Mouse (Mus musculus) kidney, adult 9 months (tissue): Measurements from ENCODE around the gene Pdlim7.

Source experiments
- DNase-seq: peaks from one replicate; pipeline ENCODE4 v3.0.0; 2022

Pdlim7 gene

DNA sequence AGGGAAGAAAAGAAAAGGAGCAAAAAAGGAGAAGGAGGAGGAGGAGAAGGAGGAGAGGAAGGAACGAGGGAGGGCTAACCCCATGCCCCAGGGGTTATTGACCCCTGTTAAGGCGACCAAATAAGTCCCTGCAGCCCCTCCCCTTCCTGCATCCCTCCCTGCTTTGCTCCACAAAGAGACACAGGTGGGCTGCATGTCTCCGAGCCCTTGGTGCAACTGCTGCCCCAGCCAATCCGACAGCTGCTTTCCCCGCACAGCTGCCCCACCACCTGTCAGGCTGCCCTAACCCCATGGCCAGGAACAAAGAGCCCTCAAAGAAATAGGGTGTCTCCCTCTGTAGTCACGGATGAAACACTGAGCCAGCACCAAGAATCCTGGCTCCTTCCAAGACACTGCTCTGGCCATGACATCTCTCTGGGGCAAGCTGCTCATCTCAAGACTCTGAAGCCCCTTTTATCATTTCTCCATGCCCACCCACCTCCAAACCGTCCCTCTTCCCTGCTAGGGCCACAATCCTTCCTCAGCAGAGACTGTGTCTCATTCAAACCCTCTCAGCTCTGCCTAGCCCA is 28.9 kb downstream of the Pdlim7 start:
- no peak for DNase-seq

DNA sequence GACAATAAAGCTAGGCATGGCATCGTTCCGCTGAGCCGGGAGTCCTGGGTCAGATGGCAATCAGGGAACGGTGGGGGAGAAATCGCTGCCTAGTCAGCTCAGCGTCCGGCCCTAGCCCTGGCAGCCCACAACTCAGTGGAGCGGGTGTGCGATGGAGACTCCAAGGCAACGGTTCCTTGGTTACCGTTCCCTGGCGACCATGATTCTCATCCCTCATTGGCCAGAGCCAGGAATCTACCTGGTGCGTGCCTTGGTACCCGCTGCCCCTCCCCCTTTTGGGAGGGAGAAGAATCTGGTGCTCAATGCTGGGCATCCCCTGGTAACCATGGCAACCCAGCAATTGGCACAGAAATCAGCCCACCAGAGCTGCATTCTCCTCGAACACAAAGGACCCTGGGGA is 29.9 kb downstream of the Pdlim7 start:
- no peak for DNase-seq

DNA sequence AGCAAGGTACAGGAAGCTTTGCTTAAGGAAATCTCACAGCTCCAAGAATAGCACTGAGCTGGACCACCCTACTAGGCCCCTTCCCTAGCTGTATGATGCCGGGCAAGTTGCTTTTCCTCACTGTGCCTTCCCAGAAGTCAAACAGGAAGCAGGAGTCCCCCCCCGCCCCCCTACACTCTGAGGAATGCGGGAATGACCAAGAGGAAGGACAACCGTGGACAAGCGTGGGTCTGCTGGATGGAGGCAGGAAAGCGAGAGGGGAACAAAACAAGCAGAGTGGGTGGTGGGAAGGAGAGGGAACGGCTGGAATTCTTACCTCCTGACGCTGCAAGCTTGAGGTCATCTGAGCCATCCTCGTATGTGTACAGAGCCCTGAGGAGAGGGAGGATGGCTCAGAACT is 30.4 kb downstream of the Pdlim7 start:
- DNase-seq, result no peak

DNA sequence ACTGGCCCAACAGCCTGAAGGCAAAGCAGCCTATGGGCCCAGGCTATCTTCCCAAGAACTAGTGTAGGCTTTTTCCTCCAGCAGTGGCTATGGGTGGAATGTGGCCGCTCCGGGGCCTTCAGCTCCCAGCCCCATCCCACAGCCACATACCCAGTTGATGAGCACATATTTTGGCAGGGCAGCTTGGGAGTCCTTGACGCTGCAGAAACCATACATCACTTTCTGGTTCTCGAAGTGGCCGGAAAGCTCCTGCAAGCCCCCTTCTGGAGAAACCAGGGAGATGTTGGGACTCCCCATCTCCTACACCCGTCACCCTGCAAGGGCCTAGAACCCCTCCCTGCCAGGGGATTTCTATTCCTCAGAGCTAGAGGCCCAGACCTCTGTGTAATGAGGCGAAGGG is 30.9 kb downstream of the Pdlim7 start:
- no peak for DNase-seq

DNA sequence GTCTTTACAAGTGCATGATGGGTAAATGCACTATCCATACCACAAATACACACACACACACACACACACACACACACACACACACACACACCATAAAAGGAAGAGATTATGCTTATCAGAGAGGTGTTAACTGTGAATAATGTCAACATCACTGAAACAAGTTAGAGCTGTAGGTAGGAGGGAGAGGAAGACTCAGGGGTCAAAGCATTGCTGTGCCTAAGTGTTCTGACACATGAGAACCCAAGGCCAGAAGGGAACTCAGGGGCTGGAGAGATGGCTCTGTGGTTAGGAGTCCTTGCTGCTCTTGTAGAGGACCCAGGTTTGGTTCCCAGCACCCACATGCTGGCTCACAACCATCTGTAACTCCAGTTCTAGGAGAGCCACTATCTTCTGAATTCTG is 33.5 kb downstream of the Pdlim7 start:
- no peak for DNase-seq

DNA sequence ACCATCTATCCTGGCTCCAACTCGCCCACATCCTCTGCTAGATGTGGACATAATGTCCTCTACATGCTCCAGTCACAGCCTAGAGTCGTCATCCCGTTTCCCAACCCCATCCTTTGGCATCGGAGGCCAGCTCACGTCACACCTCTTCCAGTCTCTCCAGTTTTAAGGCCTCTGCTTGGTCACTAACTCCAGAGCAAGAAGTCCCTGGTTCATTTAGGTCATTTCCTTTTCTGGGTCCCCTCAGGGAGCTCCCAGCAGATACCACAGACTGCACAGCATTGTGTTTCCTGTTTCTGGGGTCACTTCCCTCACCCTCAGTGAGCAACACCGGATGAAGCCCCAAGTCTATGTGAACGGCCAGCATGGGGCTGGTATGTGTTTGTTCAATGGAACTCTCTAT is 34.5 kb downstream of the Pdlim7 start:
- DNase-seq, result no peak

DNA sequence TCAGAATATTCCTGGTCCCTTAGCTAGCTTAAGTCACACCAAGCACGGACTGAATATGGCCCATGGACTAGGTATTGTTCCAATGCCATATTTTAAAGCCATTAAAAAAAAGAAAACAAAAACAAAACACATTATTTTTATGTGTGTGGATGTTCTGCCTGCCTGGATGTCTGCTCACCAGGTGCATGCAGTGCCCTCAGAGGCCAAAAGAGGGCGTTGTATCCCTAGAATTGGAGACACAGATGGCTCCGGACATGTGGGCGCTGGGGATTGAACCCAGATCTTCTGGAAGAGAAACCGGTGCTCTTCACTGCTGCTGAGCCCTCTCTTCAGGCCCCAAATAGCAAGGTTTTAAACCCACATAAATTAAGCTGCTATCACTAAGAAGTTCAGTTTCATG is 35.4 kb downstream of the Pdlim7 start:
- DNase-seq, result peak; percentile 55

DNA sequence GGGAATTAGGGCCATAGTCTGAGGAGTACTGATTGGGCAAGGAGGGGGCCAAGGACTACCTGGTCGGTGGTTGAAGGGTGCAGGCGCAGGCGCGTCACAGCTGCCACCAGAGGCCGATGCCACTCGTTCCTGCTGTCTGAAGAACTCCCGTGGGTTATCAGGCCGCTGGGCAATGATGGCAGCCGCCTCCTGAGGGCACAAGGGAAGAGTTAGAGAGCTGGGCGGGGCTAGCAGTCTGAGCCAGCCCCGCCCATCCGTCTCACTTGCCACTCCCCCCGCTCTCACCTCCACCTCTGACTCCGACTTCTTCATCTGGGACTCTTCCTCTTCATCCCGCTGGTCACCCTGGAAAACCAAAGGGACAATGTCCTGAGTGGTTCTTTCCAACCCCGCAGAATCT is 36.0 kb downstream of the Pdlim7 start:
- DNase-seq, result no peak

DNA sequence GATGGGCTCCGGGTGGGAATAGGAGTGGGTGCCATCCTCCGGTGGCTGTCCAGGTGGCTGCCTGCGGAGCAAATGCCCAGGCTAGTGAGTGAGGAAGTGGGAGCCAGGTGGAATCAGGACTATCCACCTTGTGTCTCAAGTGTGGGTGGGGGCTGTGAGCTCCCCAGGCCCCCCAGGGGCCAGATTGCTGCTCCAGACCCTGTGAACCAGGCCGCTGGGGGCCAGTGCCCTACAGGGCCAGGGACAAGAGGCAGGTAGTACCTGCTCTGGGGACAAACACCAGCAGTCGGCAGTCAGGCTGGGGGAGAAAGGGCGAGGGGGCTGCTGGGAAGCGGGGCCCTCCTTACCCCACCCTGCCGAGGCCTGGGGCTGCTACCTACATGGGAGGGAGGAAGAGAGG is 37.2 kb downstream of the Pdlim7 start:
- DNase-seq, result no peak

DNA sequence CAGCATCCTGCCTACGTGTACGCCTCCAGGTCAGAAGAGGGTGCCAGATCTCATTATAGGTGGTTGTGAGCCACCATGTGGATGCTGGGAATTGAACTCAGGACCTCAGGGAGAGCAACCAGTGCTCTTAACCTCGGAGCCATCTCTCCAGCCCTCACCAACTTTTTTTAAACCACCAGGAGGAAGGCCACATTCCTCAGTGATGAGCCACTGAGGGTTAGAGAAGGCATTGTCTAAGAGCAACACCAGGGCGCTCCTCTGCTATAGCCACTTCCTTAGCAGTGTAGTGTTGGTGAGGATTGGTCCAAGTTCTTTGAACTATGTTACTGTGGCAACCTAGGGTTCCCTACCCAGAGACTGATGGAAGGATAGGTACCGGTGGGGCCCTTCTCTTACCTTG is 37.7 kb downstream of the Pdlim7 start:
- no peak for DNase-seq

DNA sequence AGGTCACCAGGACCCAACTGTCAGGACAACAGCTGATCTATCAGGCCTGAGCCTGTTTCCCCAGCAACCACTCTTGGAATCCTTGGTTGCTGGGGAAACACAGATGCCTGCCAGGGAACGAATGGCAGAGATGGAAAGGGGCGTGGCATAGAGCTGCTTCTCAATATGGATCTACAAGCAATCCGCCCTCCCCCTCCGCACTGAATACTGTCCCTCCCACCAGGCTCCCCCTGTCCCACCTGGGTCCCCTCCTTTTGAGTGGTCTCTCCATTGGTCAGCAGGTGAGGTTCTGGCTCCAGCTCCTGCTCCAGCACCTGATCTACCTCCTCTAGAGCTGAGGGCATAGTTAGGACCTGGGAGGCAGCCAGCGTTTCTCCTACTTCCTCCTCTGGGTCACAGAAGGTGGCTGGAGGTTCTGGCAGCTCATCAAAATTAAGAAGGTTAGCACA is 38.8 kb downstream of the Pdlim7 start:
- no peak for DNase-seq

DNA sequence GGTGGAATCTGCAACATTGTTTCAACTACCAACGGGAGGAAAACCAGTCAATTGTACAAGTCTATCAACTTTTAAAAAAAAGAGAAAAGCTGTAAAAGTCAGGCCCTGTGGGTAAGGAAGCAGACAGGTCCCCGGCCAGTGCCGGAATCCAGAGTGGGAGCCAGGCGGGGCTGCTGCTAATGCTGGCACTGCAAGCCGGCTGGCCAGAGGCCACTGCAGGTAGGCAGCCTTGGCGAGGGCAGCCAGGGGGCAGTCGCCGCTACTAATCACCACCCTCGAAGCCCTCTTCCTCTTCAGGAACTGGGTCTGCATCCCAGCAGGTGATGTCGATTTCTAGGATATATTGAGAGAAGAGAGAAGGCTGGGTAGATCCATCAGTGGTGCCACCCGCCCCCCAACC is 39.5 kb downstream of the Pdlim7 start:
- no peak for DNase-seq

DNA sequence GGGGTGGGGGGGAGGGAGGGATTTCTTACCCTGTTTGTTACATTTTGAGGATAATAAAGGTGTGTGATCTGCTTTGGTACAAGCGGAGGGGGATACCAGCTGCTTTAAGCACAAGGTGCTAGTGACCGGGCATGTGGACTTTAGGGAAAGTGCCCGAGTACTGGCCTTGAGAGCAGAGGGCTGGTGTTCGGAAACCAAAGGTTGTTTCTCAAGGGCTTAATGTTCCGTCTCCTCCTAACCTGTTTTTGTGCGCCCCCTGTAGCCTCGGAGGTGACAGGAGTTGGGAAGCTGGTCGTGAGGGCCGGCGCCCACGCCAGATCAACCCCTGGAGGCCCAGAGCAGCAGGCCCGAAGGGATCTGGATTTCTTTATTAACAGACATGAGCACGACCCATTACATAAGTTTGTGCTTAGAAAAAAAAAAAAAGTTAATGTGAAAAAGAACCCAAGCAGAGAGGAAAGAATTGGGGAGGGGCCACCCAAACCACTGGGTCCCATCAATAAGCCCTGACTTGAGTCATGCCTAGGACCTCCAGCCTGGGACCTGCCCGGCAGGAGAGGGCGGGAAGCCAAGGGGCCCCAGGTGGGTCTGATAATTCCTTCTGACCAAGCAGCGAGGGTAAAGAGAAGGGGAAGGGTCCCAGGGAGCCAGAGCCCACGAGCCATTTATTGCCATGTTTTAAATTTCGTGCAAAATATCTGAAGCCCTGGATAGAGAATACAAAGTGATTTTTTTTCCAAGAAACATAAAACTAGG is 40.2 kb downstream of the Pdlim7 start:
- DNase-seq, result no peak

DNA sequence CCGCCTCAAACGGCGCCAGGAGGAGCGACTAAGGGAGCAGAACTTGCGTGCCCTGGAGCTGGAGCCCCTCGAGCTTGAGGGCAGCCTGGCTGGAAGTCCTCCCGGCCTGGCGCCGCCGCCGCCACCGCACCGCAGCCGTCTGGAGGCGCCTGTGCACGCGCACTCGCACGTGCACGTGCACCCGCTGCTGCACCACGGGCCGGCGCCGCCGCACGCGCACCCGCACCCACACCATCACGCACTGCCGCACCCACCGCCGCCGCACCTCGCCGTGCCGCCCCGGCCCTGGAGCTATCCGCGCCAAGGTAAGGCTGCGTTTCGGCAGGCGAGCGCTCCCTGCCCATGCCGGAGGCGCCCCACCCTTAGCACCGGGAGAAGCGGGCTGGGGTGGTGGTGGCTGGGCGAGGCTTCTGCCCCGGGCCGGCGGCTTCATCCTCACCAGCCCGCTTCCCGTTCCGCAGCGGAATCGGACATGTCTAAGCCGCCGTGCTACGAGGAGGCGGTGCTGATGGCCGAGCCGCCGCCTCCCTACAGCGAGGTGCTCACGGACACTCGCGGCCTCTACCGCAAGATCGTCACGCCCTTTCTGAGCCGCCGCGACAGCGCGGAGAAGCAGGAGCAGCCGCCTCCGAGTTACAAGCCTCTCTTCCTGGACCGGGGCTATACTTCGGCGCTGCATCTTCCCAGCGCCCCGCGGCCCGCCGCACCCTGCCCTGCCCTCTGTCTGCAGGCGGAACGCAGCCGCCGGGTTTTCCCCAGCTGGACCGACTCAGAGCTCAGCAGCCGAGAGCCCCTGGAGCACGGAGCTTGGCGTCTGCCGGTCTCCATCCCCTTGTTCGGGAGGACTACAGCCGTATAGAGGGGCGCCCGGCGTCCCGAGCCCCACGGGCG is 41.1 kb downstream of the Pdlim7 start:
- DNase-seq, result no peak

DNA sequence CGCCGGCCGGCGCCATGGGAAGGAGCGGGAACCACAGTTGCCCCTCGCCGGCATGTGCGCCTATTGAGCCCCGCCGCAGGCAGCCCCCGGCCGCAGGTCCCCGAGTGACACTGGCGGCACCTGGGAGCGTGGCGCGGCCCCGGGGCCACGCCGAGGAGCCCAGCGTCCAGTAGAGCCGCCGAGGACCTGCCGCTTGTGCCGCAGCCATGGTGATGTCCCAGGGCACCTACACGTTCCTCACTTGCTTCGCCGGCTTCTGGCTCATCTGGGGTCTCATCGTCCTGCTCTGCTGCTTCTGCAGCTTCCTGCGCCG is 41.7 kb downstream of the Pdlim7 start:
- no peak for DNase-seq

DNA sequence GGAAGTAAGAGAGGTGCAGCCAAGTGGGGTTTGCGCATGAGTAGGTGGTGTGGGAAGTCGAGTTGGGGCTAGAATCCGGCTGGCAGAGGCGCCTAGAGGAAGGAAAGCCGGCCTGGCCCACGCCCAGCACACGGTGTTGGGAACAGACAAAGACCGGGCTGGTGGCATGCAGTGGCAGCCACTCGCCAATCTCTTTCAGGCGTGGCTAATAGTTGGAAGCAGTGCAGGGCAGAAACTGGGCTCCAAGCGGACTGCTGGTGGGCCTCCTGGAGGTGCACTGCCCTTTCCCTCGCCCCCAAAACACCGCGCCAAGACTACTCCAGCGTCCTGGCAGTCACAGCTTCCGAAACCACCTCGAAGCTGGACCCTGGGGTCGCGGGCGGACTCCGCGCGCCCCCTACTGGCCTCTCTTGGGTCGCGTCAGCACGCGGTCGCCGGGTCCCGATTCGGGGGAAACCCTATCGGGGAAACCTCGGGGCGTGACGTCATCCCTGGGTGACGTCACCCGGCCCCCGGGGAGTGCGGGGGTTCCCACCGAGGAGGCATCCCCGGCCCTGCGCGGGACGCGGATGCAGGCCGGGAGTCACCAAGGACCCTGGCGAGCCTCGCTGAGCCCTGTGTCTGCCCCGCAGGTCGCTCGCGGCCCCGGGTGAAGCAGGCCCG is 42.2 kb downstream of the Pdlim7 start:
- peak; percentile 79 for DNase-seq

DNA sequence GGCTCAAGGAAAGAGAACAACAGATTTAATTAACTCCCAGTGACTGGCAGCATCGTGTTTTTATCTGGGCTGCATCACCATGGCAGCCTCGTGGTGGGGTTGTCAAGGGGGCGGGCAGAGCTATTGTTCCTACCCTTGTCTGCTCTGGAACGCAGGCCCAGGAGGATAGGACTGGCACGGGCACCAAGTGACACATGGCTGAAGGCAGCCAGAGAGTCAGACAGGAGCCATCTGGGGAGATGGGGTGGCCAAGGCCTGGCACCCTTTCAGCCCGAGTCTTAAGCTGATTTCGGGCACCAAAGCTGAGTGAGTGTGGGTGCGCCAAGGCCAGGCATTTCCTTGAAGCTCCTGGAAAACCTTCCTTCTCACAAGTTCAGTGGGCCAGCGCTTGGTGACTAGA is 43.1 kb downstream of the Pdlim7 start:
- no peak for DNase-seq

DNA sequence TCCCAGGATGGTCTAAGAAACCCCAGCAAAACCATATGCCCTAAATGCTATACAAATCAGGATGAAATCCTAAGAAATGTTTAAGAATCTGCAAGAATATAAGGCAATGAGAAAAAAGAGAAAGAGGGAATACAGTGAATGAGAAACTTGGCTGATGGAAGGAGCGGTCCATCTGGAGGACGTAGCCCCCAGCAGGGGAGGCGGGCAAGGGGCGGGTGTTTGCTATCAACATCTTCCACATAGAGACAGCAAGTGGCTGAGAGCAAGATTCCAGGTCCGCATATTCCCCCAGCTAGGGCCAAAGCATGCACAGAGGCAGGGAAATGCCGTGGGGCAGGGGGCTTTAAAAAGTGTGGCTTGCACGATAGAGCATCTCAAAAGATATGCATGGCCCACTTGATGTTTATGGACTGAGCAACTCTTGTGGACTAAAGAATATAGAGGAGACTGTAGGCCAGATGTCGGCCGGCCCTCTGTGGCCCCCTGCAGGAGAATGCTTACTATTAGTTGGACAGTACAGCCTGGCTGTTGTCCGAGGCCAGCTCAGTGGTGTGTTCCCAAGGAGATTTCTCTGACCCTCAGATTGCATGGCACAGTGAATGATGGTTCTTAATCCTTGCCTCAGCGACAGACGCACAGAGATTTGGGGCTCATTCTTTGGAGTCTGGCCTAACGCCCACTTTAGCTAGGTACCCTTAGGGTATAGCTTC is 44.5 kb downstream of the Pdlim7 start:
- DNase-seq, result no peak

DNA sequence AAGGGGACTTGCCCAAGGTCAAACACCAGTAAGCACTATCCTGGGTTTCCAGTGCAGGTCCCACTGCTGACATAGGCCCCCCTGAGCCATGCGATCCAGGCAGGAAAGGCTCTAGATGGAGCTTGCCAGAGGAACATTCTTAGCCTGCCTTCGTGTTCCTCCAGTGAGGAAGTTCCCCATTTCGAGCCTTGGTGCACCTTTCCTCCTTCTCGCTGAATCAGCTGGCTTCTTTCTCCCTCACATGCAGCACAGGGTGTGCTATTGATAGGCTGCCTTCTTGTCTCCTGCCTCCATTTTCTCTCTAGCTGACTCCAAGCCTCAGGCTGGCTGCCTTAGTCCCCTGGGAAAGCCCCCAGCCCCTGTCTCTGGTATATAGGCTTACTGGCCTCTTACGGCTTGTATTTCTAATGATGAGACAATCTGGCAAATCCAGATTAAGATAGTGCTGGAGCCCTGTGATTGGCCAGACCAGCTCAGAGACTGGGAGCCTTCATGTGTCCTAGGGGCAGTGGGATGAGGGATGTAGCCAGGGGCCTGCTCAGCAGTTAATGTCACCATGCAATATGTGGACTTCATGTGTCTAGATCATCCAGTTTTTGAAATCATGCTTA is 47.5 kb downstream of the Pdlim7 start:
- no peak for DNase-seq

DNA sequence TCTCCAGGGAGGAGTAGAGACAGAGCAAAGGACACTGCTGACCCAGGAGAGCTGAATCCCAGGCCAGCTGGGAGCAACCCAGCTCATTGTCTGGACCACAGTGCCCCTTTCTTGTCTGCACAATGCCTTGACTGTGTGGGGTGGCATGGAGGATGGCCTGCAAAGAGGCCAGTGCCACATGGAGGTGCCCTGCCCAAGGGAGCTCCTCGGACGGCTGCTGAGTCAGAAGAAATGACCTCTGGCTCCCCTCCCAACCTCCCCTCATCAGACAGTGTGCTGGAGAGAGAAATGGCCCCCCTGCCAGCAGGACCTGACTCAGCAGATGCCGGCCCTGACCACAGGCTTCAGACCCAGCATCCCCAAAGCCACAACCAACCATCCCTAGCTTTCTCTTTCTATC is 48.3 kb downstream of the Pdlim7 start:
- no peak for DNase-seq

DNA sequence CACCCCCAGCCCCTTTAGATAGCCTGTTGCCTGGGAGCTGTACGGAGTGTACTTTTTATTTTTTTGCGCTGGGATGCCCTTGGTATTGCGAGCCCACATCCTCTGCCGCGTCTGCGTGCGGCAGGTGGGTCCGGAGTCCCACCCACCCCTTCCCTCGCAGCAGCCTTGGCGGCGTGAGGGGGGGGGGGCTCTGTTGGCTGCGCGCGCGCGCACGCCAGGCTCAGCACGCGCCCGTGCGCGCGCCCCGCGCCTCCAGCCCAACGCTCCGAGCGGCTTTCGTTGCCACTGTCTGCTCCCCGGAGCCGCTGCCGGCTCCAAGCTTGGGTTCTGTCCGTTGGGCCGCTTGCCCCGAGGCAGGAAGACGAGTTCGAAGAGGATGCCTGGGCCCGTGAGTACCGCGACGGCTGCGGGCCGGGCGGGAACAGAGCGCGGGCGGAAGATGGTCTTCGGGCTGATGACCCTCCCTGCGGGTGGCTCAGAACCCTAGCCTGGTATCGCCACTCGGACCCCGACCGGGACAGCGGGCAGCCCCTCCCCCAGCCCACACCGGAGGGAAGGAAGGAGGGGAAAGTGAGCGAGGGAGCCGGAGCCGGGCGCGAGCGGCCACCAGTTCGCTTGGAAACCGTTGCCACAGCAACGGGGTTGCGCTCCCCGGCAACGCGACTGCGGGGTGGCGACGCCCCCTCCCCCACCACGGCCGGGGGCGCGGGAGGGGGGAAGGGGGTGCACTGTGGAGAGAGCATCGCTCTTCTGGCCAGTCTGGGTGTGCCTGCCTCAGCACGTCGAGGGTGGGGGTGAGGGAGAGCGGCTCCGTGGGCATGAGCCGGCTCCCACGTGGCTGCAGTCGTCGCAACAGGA is 49.2 kb downstream of the Pdlim7 start, which contains the start of gene Prr7:
TSS of gene Prr7 (plus strand) at position 241 of the 858 bp plus-strand sequence.
- DNase-seq, result no peak
